Mouse (Mus musculus): Measurements from ENCODE around the gene Commd1.

Commd1 gene

GRCm38 (mm10) chr11:22858441-22859300 is 123.5 kb downstream of the Commd1 start:
- peak; percentile 74 to 80 for DNase-seq

- DNase-seq = peak in 1 of 2 experiments; percentile 67
These were observed 124.3 kb downstream of the Commd1 start for GRCm38 (mm10) chr11:22857705-22858440.

DNA sequence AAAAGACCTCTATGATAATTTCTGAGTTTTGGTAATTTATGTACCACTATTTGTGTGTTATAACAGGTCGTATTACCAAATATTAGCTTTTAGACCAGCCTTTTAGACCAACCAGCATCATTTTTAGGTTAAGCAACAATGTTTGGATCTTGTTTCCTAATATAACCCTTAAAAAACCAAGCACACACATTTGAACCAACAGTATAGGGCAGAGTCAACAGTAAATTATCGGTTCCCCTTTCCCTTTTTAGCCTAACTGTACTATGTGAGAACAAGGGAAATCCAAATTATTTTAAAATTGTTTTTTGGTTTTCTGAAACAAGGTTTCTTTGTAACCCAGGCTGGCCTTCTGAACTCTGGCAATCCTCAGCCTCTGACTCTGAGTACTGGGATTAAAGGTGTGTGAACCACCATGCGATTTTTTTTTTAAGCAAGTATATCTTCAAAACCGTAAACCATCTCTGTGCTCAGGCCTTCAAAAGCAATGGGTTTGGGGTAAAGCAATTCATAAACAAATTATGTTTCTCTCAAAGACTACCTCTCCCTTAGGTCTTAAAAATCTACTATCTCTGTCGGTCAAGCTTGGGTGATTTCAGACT is 125.0 kb downstream of the Commd1 start:
- DNase-seq = no peak

DNA sequence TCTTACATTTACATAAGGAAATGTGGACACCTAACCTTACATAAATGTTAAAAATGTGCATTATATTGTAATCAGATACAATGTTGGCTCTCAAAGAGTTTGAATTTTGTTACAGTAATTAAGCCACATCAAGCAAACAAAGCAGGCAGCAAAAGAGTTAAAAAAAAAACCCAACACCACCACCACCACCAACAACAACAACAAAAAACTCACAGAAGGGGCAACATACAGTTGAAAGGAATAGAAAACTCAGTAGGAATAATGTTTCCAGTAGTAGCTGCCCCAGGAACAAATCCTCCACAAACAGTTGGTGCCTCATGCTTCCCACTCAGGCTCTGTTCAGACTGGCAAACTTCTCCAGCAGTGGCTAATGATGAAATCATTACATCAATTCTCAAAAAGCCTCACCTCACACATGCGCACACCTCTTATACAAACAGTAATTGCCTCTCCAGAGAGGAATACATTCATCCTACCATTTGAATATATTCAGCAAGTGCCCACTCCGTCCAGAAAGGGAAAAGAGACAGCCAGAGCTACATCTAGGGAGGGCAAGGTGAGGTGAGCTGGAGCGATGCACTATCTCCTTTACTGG is 125.7 kb downstream of the Commd1 start:
- DNase-seq = peak in 1 of 2 experiments; percentile 9

GRCm38 (mm10) chr11:22854571-22854970 is 127.6 kb downstream of the Commd1 start:
- peak in 1 of 2 experiments; percentile 5 for DNase-seq

DNA sequence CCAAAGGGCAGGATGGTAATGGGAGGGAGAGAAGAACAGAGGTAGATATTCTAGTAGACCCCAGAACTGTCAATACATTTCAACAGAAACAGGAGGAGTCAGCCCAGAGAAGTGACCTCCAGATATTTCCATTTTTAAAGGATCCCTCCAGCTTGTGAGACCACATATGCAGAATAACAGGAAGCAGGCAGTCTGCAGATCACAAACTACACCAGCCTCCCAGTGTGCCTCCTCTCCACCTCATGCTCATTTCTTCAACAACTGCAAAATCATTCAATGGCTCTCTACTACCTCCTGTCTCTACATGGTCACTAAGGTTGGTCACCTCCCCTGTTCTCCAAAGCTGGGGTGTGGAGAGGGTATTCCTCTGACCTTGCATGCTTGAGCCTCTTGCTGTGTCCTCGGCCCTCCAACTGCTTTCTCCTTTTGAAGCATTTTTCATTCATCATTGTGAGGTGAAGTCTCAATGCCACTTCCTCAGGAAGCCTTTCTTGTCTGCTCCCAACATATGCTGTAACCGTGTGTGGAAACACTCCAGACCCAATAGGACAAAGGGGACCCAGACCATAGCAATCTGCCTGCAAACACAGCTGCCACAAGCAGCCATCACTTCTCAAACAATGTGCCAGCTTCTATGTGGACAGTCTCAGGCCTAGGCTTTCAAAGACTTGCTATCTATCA is 128.6 kb downstream of the Commd1 start:
- DNase-seq = peak in 1 of 2 experiments; percentile 15

DNA sequence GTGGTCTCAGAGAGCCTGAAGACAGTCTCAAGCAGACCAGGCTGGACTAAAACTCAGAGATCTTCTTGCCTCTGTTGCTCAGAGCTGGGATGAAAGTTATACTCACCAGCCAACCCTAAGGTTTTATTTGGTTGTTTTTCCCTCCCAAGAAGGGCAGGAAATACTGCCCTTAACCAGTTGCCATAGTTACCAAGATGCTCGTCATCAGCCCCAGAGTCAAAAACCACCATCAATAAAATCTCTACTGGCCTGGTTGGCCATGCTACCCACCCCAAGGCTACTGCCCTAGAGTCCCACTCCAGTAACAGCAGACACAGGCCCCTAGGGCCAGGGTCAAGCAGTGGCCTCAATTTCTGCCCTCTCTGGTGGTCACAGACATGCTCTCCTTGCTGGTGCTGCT is 129.7 kb downstream of the Commd1 start:
- DNase-seq = no peak

DNA sequence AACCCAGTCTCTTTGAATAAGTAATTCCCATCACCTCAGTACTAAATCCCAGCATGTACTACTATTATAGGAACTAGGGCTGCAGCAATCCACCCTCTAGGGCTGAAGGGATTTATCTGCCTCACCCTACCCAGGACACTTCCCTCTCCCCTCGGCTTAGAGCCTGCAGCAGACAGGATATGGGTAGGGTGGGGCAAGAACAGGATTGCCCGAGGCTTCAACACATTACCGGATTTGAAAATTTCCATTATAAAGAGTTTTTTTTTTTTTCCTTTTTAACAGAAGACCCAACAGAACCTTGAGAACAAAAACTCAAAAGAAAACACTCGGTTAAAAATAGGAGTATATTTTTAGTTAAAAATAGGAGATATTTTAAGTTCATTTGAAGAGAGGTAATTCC is 130.8 kb downstream of the Commd1 start:
- peak; percentile 39 to 55 for DNase-seq

GRCm38 (mm10) chr11:22850077-22850476 is 132.1 kb downstream of the Commd1 start:
- DNase-seq = peak; percentile 67 to 71

GRCm38 (mm10) chr11:22848649-22849195 is 133.5 kb downstream of the Commd1 start:
- DNase-seq = peak in 1 of 2 experiments; percentile 46

DNA sequence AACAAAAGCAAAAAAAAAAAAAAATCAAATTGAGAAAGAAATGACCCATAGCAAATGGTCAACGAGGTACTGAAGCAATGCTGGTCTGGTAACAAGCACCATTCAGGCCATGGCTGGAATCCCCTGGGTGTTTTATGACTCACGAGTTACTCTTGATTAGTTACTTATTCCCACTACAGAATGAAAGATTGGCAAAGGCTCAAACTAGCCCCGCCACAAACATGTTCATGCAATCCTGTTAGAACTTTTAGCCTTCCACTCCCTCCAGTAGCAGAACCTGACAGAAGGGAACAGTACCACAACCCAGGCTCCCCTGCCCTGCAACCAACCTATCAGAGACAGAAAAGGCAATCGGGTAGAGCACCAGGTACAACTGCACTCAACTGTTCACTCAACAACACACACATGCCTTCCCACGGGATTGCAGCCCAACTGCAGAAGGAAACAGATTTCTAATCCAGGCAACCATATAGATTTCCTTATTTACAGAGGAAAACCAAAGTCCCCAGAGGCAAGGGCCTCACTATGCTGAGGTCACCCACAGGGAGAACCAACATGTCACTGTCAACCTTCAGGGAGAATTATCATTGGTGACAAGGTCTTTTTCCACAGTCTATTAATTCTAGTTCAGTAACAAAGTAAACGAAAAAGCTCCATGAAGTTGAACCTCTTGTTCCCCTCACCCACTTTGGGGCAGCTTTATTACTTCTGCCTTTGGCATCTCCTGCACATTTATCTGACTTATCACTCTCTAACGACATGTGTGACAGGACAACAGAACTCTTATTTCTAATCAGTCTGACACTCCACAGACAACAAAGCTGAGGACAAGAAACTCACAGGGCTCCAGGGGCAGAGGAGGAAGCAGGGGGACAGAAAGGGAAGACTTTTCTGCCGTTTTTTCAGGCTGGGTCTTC is 134.2 kb downstream of the Commd1 start:
- DNase-seq = peak; percentile 74 to 93

DNA sequence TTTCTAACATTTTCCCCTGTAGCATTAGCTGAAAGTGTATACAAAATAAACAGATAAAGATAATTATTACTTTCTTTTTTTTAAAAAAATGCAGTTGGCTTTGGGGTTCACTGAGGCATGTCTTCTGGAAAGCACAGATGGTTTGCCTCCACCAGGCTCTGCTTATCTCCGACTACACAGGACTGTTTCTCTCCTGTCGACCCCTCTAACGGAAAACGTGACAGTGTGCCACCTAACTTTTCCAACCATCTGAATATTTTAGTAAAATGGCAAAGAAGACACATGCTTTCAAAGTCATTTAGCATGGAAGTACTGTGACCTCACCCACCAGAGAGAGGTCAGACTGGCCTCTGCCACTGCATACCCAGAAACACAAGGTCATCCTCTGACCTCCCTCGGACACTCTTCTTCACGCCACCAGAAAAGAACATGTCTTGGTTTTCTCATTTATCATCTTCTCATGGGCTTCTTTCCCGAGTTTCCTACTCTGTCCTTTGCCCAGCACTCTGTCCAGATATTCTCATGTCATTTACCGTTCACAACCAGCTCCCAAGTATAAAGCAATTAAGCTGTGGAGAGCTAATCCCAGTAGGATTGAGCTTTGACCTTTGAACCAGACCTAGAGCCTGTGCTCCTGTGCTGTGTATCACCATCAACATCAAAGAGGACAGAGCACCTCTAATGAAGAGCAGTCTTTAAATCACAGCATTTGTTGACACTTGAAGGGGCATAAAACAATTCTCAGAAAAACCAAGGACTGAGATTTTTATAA is 135.0 kb downstream of the Commd1 start:
- DNase-seq = peak; percentile 52 to 82
